Mouse (Mus musculus): ENCODE data around the gene S100a14.

DNA sequence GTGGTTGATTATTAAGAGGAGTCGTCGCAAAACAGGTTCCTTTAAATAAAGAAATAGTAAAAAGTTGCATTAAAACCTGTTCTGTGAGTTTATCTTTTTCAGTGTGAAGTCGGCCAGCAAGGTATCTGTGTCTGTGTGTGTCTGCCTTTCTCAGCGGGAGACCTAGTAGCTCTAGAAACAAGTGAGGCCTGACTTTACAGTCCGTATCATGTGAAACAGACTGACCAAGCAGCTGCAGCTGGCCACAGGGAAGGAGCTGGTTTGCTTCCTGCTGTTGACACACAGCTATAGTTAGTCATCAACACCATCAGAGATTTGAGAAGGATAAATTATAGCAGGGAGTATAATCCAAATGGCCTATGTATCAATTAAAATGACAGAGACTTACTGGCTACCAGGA lies 5.1 kb downstream of the S100a14 start:
- TF ChIP-seq CTCF (IDR thresholded peaks at IDR 0.05; ENCODE audit: extremely low read depth, insufficient read length, insufficient replicate concordance, low read depth, low read length) (no peak), POLR2A (IDR thresholded peaks at IDR 0.05; ENCODE audit: low read depth, low read length) (no peak)
